Mouse (Mus musculus) forebrain, embryonic 15.5 days (tissue): ENCODE data around the gene Lhfpl5. TPM values are rescaled to one million over a fixed set of nuclear protein-coding genes. Genes with fewer than 3 reads are reported as not detected.

Experiments used
- ATAC-seq: fragments of 200-750 bp; cut with Nextera tagmentation; replicated peaks from 2 replicates; pipeline ENCODE4 v1.8.0; 2017; ENCODE audit warnings: mild to moderate bottlenecking, moderate TSS enrichment, moderate library complexity
- H3K27ac ChIP-seq: fragments of 300-500 bp; sonication (generic); replicated peaks from 2 replicates; pipeline ENCODE4 v1.5.1; 2015; ENCODE audit warnings: mild to moderate bottlenecking, inconsistent platforms
- H3K27me3 ChIP-seq: fragments of 300-500 bp; sonication (generic); 2 replicates; pipeline ENCODE4 v1.6.1; 2015; ENCODE audit warnings: inconsistent platforms
- H3K36me3 ChIP-seq: fragments of 300-500 bp; sonication (generic); 2 replicates; pipeline ENCODE4 v1.6.1; 2015; ENCODE audit warnings: mild to moderate bottlenecking, inconsistent platforms
- H3K4me1 ChIP-seq: fragments of 300-500 bp; sonication (generic); 2 replicates; pipeline ENCODE4 v1.6.1; 2015; ENCODE audit warnings: inconsistent platforms
- H3K4me2 ChIP-seq: fragments of 300-500 bp; sonication (generic); replicated peaks from 2 replicates; pipeline ENCODE4 v1.6.1; 2015; ENCODE audit warnings: mild to moderate bottlenecking, inconsistent platforms
- H3K4me3 ChIP-seq: fragments of 300-500 bp; sonication (generic); 2 replicates; pipeline ENCODE4 v1.5.1; 2015; ENCODE audit warnings: mild to moderate bottlenecking, inconsistent platforms
- H3K9ac ChIP-seq: fragments of 300-500 bp; sonication (generic); replicated peaks from 2 replicates; pipeline ENCODE4 v1.6.1; 2015; ENCODE audit warnings: mild to moderate bottlenecking, inconsistent platforms
- H3K9me3 ChIP-seq: fragments of 300-500 bp; sonication (generic); 2 replicates; pipeline ENCODE4 v1.6.1; 2016; ENCODE audit warnings: inconsistent platforms
- WGBS: fragments of 180-500 bp; shearing (Covaris S2); methylation state at CpG from one replicate; pipeline ENCODE4 v1.1.7; 2015; ENCODE audit warnings: mixed read lengths; 5-methylcytosine and 5-hydroxymethylcytosine counted together
- polyA plus RNA-seq: library from polyadenylated mRNA; unstranded; fragments of >200 nt; fragmentation: Nextera tagmentation; extraction: Ambion mirVana; gene quantifications from 2 replicates; pipeline ENCODE4 v1.2.1, GENCODE M21; 2015

Lhfpl5 gene
- polyA plus RNA-seq, result 5.3 and 6.2 TPM in 2 replicates

GRCm38 (mm10) chr17:28575244-28576125, at the start of gene Lhfpl5:
Gene Lhfpl5 (plus strand): TSS chr17:28575641.
- no peaks in the 10 kb centered on the region for H3K27me3 ChIP-seq
- peak within 1 kb of the TSS; percentile 60 for H3K4me2 ChIP-seq
- H3K4me1 ChIP-seq, result peaks cover 9% of the 10 kb centered on the region
- H3K9me3 ChIP-seq, result no peaks in the 10 kb centered on the region
- peak; percentile 88 for ATAC-seq
- WGBS, result 17% methylated on average over 48 of the region's 50 CpGs
- no peaks in the 10 kb centered on the region for H3K36me3 ChIP-seq
- H3K27ac ChIP-seq, result no peak within 1 kb of the TSS
- H3K9ac ChIP-seq, result peak within 1 kb of the TSS; percentile 39
- H3K4me3 ChIP-seq, result peak within 1 kb of the TSS; percentile 38

GRCm38 (mm10) chr17:28527184-28528042, 48.0 kb upstream of the Lhfpl5 start:
- Histone ChIP-seq H3K9me3 (no peaks in the 10 kb centered on the region), H3K4me3 (no peak overlapping the region), H3K27me3 (0 out of 2 replicates have a peak, but pooled peaks cover 3% of the 10 kb centered on the region), H3K27ac (no peak overlapping the region), H3K4me1 (peaks cover 9% of the 10 kb centered on the region), H3K4me2 (no peak overlapping the region), H3K9ac (no peak overlapping the region), H3K36me3 (no peaks in the 10 kb centered on the region)
- no peak for ATAC-seq
- 52% methylated on average over 12 of the region's 12 CpGs for WGBS

- ATAC-seq, result 0 out of 2 replicates have a peak, but pooled peaks have one; percentile 57
- Histone ChIP-seq H3K9me3 (no peaks in the 10 kb centered on the region), H3K4me1 (peaks cover 8% of the 10 kb centered on the region), H3K27me3 (0 out of 2 replicates have a peak, but pooled peaks cover 3% of the 10 kb centered on the region), H3K36me3 (no peaks in the 10 kb centered on the region), H3K4me2 (no peak overlapping the region), H3K4me3 (no peak overlapping the region), H3K9ac (no peak overlapping the region), H3K27ac (no peak overlapping the region)
- WGBS, result 2% methylated on average over 6 of the region's 6 CpGs
Measured at GRCm38 (mm10) chr17:28528043-28528351, 47.4 kb upstream of the Lhfpl5 start.

- no peak for ATAC-seq
- WGBS, result 78% methylated on average over 4 of the region's 4 CpGs
- peaks cover 4% of the 10 kb centered on the region; the same call in 1 of the 2 replicates for H3K4me1 ChIP-seq
- H3K9me3 ChIP-seq, result no peaks in the 10 kb centered on the region
- no peaks in the 10 kb centered on the region for H3K36me3 ChIP-seq
- no peak overlapping the region for H3K9ac ChIP-seq
- no peak overlapping the region for H3K4me3 ChIP-seq
- 0 out of 2 replicates have a peak, but pooled peaks cover 3% of the 10 kb centered on the region for H3K27me3 ChIP-seq
- no peak overlapping the region for H3K4me2 ChIP-seq
- H3K27ac ChIP-seq, result no peak overlapping the region
Measured at GRCm38 (mm10) chr17:28529116-28529515, 46.3 kb upstream of the Lhfpl5 start.

- Histone ChIP-seq H3K27me3 (0 out of 2 replicates have a peak, but pooled peaks cover 3% of the 10 kb centered on the region), H3K36me3 (no peaks in the 10 kb centered on the region), H3K27ac (no peak within 1 kb of the TSS), H3K4me2 (no peak within 1 kb of the TSS), H3K4me3 (no peak within 1 kb of the TSS), H3K4me1 (peaks cover 4% of the 10 kb centered on the region; the same call in 1 of the 2 replicates), H3K9me3 (no peaks in the 10 kb centered on the region), H3K9ac (no peak within 1 kb of the TSS)
- no peak for ATAC-seq
- 89% methylated on average over 6 of the region's 6 CpGs for WGBS
Measured at GRCm38 (mm10) chr17:28530506-28530905, 44.9 kb upstream of the Lhfpl5 start, which contains the start of gene Armc12. Gene Armc12 (plus strand): TSS chr17:28530806.

GRCm38 (mm10) chr17:28531946-28532345, 43.5 kb upstream of the Lhfpl5 start:
- Histone ChIP-seq H3K27ac (no peak overlapping the region), H3K9me3 (no peaks in the 10 kb centered on the region), H3K36me3 (no peaks in the 10 kb centered on the region), H3K4me3 (no peak overlapping the region), H3K9ac (no peak overlapping the region), H3K27me3 (0 out of 2 replicates have a peak, but pooled peaks cover 3% of the 10 kb centered on the region), H3K4me1 (peaks cover 4% of the 10 kb centered on the region; the same call in 1 of the 2 replicates), H3K4me2 (peak overlapping the region; percentile 11; the same call in 1 of the 2 replicates)
- 18% methylated on average over 18 of the region's 18 CpGs for WGBS
- ATAC-seq, result no peak

GRCm38 (mm10) chr17:28532557-28532956, 42.9 kb upstream of the Lhfpl5 start:
- no peak for ATAC-seq
- Histone ChIP-seq H3K9ac (no peak overlapping the region), H3K36me3 (no peaks in the 10 kb centered on the region), H3K4me3 (no peak overlapping the region), H3K4me1 (peaks cover 3% of the 10 kb centered on the region; the same call in 1 of the 2 replicates), H3K27me3 (0 out of 2 replicates have a peak, but pooled peaks cover 3% of the 10 kb centered on the region), H3K4me2 (no peak overlapping the region), H3K27ac (no peak overlapping the region), H3K9me3 (no peaks in the 10 kb centered on the region)
- WGBS, result 89% methylated on average over 7 of the region's 7 CpGs

- 90% methylated on average over 13 of the region's 13 CpGs for whole genome bisulfite sequencing
Measured at GRCm38 (mm10) chr17:28533327-28533726, 42.1 kb upstream of the Lhfpl5 start.

GRCm38 (mm10) chr17:28537881-28538280, 37.6 kb upstream of the Lhfpl5 start:
- Histone ChIP-seq H3K4me1 (no peaks in the 10 kb centered on the region), H3K9me3 (no peaks in the 10 kb centered on the region), H3K9ac (no peak overlapping the region), H3K4me2 (no peak overlapping the region), H3K36me3 (no peaks in the 10 kb centered on the region), H3K4me3 (no peak overlapping the region), H3K27ac (no peak overlapping the region), H3K27me3 (no peaks in the 10 kb centered on the region)
- no peak for ATAC-seq
- WGBS, result 58% methylated on average over 12 of the region's 12 CpGs

More at GRCm38 (mm10) chr17:28533327-28533726, 42.1 kb upstream of the Lhfpl5 start:
- H3K27ac ChIP-seq, result no peak overlapping the region
- no peaks in the 10 kb centered on the region for H3K36me3 ChIP-seq
- H3K27me3 ChIP-seq, result 0 out of 2 replicates have a peak, but pooled peaks cover 3% of the 10 kb centered on the region
- H3K4me2 ChIP-seq, result no peak overlapping the region
- no peak overlapping the region for H3K4me3 ChIP-seq
- H3K9ac ChIP-seq, result no peak overlapping the region
- H3K9me3 ChIP-seq, result no peaks in the 10 kb centered on the region
- H3K4me1 ChIP-seq, result no peaks in the 10 kb centered on the region
- no peak for ATAC-seq

- Histone ChIP-seq H3K27me3 (no peaks in the 10 kb centered on the region), H3K27ac (no peak overlapping the region), H3K4me3 (no peak overlapping the region), H3K9me3 (no peaks in the 10 kb centered on the region), H3K4me2 (no peak overlapping the region), H3K36me3 (no peaks in the 10 kb centered on the region), H3K4me1 (no peaks in the 10 kb centered on the region), H3K9ac (no peak overlapping the region)
- no peak for ATAC-seq
- 83% methylated on average over 1 of the region's 1 CpGs for WGBS
Measured at GRCm38 (mm10) chr17:28546925-28547324, 28.5 kb upstream of the Lhfpl5 start.

GRCm38 (mm10) chr17:28548550-28548949, 26.9 kb upstream of the Lhfpl5 start:
- H3K36me3 ChIP-seq, result no peaks in the 10 kb centered on the region
- H3K9ac ChIP-seq, result no peak overlapping the region
- no peaks in the 10 kb centered on the region for H3K27me3 ChIP-seq
- H3K4me2 ChIP-seq, result no peak overlapping the region
- H3K4me1 ChIP-seq, result peaks cover 3% of the 10 kb centered on the region
- H3K27ac ChIP-seq, result no peak overlapping the region
- 75% methylated on average over 11 of the region's 11 CpGs for WGBS
- H3K9me3 ChIP-seq, result no peaks in the 10 kb centered on the region
- H3K4me3 ChIP-seq, result no peak overlapping the region
- no peak for ATAC-seq

- H3K9ac ChIP-seq, result no peak within 1 kb of the TSS
- H3K27ac ChIP-seq, result no peak within 1 kb of the TSS
- no peak within 1 kb of the TSS for H3K4me3 ChIP-seq
- ATAC-seq, result no peak
- no peaks in the 10 kb centered on the region for H3K27me3 ChIP-seq
- H3K36me3 ChIP-seq, result no peaks in the 10 kb centered on the region
- peaks cover 3% of the 10 kb centered on the region for H3K4me1 ChIP-seq
- H3K9me3 ChIP-seq, result no peaks in the 10 kb centered on the region
- 74% methylated on average over 14 of the region's 14 CpGs for WGBS
- H3K4me2 ChIP-seq, result no peak within 1 kb of the TSS
Measured at GRCm38 (mm10) chr17:28549111-28549510, 26.3 kb upstream of the Lhfpl5 start, which contains the start of gene Clpsl2. Gene Clpsl2 (plus strand): TSS chr17:28549411.
